Mouse (Mus musculus): ENCODE measurements around the gene Rnf220. TPM values are rescaled to one million over a fixed set of nuclear protein-coding genes. Genes with fewer than 3 reads are reported as not detected.

Gene Rnf220
- total RNA-seq, 2 experiments from 2014 or later = 40.6 to 84.3 TPM

DNA sequence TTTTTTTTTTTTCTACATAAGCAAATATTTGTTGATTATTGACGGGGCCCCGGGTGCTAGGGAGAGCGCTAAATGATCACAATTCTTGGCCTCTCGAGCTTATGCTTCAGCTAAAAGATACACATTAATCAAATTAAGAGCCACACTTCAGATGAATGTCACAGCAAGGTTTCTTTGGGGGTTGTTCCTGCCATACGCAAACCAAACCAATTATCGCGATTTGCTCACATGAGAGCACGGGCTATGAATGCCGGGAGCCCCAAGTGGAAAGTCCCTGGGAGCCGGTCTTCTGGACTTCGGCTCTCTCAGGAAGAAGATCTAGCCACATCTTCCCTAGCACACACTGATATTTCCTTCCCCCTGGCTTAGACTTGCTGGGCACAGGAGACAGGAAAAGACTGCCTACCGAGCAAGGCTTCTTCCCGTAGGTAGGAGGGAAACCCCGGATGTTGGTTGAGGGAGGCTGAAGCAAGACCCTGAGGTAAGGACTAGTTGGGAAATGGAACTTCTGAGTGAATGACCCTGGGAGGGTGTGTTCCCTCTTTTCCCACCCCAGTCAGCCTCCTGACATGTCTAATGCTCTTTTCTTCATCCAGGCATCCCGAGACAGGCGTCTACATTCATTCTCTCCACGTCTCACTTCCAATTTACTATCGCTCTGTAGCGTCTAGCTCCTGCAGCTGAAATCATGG is 51.2 kb downstream of the Rnf220 start:
- ATAC-seq (ENCODE audit: poor library complexity, severe bottlenecking) = peak; percentile 45; the same call in 1 of the 2 replicates

DNA sequence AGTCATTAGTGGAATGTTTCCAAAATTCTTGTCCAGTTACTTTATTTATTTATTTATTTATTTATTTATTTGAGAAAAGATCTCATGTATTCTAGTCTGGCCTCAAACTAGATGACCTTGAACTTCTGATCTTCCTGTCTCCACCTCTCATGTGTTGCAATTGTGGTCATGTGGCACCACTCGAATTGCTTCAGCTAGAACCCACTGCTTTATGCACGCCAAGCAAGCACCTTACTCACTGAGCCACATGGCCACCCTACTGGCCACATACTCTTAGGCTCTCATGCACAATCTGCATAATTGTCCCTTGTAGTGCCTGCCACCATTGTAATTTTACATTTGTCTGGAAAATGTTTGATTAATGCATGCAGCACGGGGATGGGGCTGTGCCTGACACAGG is 57.9 kb downstream of the Rnf220 start:
- ATAC-seq (ENCODE audit: poor library complexity, severe bottlenecking) = peak; percentile 75

DNA sequence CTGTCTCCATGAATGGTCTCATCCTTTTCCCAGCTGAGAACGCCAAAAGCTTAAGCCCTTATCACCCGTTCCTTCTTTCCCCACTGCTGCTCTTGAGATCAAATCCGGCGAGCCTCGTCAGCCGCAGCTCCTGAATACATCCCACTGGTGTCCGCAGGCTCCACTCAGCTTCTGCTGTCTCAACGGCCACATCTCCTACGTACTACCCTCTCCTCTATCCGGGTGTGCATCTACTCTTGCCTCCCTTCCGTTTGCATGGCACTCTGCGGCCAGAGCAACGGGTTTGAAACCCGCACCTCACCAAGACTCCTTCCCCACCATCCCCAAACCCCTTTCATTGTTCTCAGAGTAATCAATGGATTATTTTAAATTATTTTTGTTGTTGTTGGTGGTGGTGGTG is 58.8 kb downstream of the Rnf220 start:
- ATAC-seq (ENCODE audit: poor library complexity, severe bottlenecking) = no peak

DNA sequence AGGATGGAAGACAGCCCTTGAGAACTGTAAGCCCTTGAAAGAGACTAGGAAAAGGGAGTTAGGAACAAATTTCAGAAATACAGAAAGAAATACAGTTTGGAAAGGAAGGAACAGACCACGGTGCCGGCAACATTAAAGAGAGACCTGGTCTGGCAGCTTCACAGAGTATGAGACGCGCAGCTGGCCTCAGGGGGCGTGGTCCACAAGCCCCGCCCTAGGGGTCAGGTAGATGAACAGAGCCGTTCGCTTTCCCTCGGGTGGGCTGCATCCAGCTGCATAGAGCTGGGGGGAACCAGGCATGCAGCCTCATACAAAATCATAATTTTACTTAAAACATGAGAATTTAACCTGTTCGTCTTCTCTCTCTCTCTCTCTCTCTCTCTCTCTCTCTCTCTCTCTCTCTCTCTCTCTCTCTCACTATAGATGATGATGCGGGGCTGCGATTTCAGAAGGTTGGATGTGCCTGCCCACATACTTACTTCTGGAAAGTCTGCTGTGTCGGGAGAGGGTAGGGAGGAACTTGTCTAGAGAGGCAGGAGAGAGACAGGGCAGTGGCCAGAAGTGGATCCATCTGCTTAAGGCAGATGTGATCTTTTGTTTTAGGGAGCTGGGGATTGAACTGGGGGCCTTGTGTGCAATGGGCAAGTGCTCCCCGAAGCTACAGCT is 59.7 kb downstream of the Rnf220 start:
- no peak for ATAC-seq (ENCODE audit: poor library complexity, severe bottlenecking)

DNA sequence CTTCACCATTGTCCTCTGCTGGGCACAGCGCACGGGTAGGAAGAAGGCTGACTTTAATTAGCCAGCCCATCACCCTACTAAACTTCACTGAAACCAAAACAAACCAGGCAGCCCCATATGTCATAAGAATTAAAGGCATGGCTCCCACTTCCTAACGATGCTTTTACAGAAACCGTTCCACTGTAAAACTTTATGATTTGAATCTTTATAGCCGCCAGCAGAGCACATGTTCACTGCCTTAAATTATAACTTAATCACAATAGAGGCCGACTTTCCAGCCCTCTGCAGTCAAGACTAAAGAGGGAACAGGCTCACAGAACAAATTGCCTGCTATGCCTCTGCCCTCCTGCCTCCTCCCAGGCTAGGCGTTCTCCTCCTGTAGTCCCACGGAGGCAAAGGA is 62.5 kb downstream of the Rnf220 start:
- no peak for ATAC-seq (ENCODE audit: poor library complexity, severe bottlenecking)

DNA sequence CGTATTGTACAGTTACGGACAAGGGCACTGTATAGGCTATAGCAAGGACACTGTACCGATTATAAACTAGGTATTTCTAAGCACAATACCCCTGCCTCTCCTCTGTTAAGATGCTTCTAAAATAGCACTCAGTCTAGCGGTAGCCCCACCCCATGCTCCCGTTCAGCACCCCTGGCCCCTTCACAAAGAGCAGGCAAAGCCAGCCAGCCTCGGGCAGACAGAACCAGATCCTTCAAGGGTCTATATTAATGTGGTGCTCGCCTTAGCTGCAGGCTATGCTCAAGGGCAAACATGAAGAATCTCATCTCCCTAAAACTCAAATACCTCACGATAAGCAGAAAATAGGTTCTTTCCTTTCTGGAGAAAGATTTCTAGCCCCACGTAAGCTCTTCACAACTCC is 67.2 kb downstream of the Rnf220 start:
- ATAC-seq (ENCODE audit: poor library complexity, severe bottlenecking) = no peak

DNA sequence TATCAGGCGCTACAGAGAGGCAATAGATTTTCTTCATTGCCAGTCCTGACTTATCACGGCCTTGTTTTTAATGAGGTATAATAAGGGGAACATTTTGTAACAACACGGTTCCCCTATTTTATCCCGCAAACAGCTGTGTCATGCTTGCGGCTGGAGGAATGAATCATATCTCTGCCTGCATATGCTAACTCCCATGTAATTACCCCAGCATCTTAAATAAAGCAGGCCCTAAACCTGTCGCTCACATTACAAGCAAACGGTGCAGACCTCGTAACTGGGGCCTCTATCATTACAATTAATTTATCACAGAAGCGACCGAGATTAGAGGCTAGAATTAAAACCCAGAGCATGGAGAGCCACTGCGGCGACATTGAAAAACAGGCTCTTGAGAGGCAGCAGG is 69.3 kb downstream of the Rnf220 start:
- ATAC-seq (ENCODE audit: poor library complexity, severe bottlenecking) = peak; percentile 97

DNA sequence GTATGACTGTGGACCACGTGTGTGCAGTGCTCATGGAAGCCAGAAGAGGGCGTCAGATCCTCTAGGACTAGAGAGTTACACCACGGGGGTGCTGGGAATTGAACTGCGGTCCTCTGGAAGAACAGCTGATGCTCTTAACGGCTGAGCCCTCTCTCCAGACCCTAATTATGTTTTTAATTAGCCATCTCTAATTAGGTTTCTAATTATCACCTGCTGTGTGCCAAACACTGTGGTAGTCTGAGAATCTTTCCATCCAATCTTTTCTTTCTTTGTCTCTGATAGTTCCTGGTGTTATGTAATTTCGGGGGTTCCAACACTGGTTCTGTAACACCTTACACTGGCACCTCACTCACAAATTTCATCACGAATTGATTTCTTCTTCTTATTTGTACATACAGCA is 75.8 kb downstream of the Rnf220 start:
- ATAC-seq (ENCODE audit: poor library complexity, severe bottlenecking) = no peak

DNA sequence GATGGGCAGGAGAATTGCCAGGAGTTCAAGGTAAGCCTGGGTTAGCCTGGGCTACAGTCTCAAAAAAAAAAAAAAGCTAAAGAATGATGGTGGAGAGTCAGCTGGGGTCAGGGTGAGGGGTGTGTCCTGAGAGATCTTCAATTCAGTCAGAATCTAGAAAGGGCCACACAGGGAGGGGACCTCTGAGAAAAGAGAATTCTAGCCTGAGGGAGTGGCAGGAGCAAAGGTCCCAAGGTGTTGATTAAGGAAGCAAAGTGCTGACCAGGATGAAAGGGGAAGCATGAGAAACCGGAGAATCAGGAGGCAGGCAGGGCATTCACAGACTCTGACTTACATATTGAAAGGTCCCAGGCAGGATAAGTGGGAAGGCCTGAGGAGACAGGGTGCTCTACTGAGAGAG is 80.0 kb downstream of the Rnf220 start:
- ATAC-seq (ENCODE audit: poor library complexity, severe bottlenecking) = no peak

DNA sequence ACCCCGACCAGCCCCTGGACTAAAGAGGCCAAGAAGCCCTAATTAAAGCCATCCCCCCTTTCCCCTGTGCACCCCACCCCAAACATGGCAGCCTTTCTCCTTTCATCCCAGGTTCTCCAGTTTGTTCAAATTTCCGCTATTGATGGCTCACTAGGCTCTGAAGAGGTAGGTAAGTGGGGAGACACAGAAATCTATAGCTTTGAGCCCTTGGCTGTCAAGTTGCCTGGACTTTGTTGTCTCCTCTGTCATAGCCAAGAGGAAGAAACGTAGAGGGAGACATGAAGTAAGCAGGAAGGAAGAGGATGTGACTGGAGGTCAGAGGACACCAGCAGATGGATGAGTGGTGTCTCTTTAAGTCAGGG is 86.8 kb downstream of the Rnf220 start:
- ATAC-seq (ENCODE audit: poor library complexity, severe bottlenecking) = no peak

DNA sequence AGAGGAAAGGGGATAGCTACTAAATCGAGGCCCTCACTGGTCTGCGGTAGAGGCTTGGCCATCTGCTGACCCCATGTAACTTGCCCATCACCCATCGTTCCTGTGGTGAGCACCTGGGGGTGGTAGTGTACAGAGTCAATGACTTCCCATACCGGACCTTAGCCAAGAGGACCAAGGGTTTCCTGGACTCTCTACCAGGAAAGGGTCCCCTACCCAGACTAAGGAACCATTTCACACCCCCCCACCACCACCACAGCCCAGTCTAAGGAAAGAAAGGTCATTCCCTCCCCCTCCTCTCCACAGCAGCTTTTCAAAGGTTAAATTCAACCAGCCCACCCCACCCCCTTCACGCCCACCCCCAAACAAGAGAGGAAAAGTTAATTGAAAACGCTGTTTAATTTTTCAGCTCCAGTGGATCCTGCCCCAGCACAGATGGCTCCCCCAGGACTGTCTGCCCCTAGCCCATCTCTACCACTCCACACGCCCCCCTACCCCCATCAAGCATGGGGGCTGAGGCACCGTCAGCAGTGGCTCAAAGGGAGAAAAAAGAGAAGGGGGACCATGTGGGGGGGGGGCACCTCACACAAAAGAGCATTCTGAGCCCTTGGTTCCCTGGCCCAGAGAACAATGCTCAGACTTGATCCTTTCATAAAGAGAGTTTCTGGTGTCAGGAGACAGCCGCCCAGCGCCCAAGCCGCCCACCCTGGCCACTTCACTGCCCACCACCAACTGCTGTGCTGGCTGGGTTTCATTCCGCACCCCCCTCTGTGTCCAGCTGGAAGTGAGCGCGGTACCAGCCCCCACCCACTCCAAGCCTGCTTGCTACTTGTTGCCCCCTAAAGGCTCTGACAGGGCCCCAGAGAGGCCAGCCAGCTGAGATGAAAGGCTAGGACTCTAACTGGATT is 87.5 kb downstream of the Rnf220 start:
- ATAC-seq (ENCODE audit: poor library complexity, severe bottlenecking) = no peak

DNA sequence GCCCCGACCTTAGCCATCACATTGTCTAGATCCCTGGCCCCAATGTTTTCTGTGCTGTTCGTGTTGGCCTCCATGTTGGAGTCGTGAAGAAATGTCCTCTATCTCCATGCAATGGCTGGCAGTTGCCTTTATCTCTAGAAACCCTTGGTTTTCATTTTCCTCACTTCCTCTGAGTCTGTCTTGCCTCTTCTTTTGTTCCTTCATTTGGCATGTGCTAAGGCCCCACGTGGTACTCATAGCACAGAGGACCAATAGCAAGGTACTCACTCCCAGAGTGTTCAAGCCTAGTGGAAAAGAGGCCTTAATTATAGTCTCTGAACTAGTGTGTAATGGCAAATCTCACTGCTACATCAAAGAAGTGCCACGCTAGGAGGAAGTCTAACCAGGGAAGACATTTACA is 88.9 kb downstream of the Rnf220 start:
- ATAC-seq (ENCODE audit: poor library complexity, severe bottlenecking) = peak; percentile 27

DNA sequence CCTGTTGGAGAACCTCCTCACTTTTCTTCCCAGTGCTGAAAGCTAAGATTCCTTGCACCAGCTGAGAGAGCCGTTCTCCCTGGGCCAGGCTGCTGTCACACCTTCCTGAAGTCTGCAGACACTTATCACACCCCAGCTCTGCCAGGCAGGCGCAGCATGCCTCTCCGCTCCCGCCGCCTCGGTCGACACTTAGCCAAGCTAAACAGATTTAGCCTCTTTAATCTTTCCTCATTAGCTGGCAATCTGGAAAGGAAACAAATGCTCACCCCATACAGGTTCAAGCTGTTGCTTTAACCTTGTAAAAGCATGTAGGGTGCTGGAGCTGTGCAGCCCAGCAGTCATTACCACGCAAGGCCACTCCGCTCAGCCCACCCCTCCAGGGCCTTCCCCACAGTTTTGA is 90.9 kb downstream of the Rnf220 start:
- ATAC-seq (ENCODE audit: poor library complexity, severe bottlenecking) = no peak

DNA sequence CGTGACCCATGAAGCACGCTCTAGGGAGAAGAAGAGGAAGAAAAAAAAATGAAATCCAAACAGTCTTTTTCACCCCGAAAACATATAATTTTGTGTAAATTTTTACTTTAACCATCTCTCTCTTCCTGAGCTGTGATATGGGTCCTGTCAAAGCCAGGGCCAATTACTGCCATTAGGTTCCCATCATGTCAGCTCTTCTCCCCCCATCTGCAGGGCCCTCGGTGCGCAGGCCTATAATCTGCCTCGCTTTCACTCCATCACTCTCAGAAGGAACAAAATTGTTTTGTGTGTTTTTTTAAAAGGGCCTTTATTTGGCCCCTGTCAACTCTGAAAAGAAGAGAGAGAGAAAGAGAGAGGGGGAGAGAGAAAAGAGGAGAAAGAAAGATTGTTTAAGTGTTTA is 91.6 kb downstream of the Rnf220 start:
- ATAC-seq (ENCODE audit: poor library complexity, severe bottlenecking) = no peak

DNA sequence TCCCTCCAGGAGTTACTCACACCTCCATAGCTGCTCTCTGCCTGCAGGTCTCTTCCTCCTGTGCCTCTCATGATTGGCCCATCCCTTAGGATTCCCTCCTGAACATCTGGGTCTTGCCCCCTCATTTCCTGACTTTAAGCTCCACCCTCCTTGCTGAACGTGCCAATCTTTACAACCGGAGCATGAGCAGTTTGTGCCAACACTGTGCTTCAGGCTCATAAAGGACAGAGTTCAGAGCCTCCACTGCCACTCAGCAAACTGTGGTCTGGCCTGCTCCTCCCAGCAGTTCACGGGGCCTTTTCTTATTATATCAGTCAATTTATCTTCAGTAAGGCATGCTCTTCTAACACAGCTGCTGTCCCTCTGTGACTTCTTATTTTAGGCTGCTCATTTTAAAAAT is 93.4 kb downstream of the Rnf220 start:
- ATAC-seq (ENCODE audit: poor library complexity, severe bottlenecking) = no peak

DNA sequence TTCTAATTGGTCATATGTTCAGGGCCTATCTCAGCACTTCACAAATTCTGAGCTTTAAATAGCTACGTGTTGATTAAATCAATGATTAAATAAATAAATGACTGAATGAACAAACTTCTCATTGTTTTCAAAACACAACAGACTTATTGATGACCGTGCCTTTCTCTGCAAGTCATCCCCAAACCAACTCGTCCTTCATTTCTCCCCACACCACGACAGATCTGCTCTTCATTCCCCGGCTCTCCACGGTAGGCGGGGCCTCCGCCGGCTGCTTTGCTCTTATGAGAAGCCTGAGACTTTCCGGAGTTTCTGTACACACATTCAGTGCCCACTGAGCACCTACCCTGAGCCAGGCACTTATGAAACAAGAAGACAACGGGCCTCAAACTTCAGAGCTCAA is 99.7 kb downstream of the Rnf220 start:
- ATAC-seq (ENCODE audit: poor library complexity, severe bottlenecking) = no peak

DNA sequence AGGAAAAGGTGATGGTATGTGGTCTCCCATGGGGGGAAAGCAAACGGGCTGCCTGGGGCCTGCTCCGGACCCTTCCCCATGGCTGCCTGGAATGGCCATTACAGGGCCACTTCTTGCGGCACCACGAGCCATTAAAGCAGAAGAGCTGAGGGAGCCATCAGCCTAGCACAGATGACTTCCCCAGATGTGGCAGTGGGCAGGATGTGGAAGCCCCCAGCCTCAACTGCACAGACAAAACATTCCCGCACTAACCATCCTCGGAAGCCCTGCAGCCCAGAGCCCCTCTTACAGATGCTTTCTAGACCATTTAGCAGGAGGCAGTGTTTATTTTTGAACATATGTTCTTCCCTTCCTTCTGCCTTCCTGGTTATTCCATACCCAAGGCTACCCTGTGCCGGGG is 103.8 kb downstream of the Rnf220 start:
- ATAC-seq (ENCODE audit: poor library complexity, severe bottlenecking) = no peak

DNA sequence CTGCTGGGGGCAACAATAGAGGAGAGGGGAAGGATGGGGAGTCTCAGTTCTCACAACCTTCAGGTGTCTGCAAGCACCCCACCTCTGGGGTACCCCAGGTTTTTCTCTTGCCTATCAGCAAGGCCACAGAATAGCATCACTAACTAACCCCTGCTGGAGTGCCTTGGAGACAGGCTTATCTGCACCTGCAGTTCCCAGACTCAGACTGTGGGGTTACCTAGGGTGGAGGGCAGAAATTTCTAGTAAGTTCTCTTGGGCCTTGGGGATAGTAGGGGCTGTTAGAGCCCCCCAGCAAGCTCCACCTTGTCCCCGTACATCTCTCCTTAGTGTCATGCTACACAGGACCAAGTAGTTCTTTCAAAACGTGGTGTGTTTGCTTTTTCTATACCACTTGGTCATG is 104.5 kb downstream of the Rnf220 start:
- no peak for ATAC-seq (ENCODE audit: poor library complexity, severe bottlenecking)

DNA sequence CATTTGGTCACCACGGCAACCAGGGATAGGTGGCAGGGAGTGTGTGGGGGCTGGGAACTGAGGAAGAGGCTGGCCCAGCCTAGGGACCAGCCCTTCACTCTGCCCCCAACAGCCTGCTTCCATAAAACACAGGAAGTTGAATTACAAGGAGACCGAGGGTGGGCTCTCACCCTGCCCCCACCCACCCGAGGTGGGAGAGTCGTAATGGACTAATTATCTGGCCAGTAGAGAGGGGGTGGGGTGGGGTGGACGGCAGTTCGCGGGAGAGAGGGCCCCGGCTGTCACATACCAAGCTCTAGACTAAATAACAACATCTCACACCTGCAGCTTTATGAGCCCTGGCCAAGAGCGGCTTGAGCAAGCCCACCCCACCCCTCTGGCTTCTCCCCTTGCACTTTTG is 104.9 kb downstream of the Rnf220 start:
- ATAC-seq (ENCODE audit: poor library complexity, severe bottlenecking) = no peak

DNA sequence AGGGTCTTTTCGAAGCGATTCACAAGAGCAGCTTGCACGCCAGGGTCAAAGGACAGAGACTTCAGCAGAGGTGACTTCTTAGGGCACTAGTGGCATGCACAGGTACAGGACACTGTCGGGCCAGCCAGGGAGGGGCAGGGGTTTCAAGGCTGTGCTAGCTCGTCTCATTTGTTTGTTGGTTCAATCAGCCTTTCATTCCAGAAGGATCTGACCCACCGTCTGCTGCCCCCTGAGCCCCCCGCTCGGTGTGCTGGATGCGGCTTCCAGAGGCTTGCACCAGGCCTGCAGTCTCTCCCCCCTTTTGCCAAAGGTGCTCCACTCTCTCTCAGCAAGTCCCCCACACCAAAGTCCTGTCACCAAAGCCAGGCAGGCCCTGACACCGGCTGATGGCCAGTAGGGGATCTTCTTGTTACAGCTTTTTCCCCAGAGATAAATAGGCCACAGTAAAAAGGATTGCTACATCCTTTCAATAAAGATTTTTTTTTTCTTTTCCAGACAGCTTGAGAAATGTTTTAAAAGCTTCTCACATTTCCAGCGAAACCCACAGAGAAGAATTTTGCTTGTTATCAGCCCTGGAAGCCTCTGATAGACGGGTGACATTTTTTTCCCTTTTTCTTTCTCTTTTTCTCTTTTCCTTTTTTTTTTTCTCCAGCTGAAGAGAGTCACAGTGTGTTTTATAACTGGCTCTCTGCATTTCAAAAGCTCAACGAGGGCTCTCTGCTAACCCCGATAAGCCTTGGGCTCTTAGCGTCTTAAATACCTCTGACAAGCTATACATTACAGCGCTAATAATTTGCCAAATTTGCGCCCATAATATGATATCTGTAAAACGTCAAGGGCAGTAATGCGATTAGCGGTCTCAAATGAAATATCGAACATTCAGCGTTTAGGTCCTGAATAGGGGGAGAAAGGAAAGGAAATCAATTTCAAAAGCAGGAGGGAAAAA is 105.7 kb downstream of the Rnf220 start:
- ATAC-seq (ENCODE audit: poor library complexity, severe bottlenecking) = no peak
